Mouse (Mus musculus): ENCODE data around the gene Gfi1b. TPM values are rescaled to one million over a fixed set of nuclear protein-coding genes. Genes with fewer than 3 reads are reported as not detected.

Gene Gfi1b
- polyA plus RNA-seq, 1 experiment: 0.79 TPM

- DNase-seq (ENCODE audit: low read depth, low spot score): no peak
- 81% methylated on average over 3 of the region's 3 CpGs for WGBS
Observed at GRCm38 (mm10) chr2:28626038-28626437, 4.3 kb upstream of the Gfi1b start.

GRCm38 (mm10) chr2:28624870-28625269, 3.1 kb upstream of the Gfi1b start:
- no peak for DNase-seq (ENCODE audit: low read depth, low spot score)
- WGBS: 82% methylated on average over 3 of the region's 3 CpGs

GRCm38 (mm10) chr2:28622521-28623124, 841 bp upstream of the Gfi1b start:
- WGBS: 21% methylated on average over 10 of the region's 10 CpGs
- no peak for DNase-seq (ENCODE audit: low read depth, low spot score)

GRCm38 (mm10) chr2:28621111-28621510, 671 bp downstream of the Gfi1b start:
- no peak for DNase-seq (ENCODE audit: low read depth, low spot score)
- 20% methylated on average over 2 of the region's 2 CpGs for WGBS

- WGBS: 66% methylated on average over 10 of the region's 10 CpGs
- no peak for DNase-seq (ENCODE audit: low read depth, low spot score)
Observed at GRCm38 (mm10) chr2:28620522-28620921, 1.3 kb downstream of the Gfi1b start.

- DNase-seq (ENCODE audit: low read depth, low spot score): no peak
- 90% methylated on average over 6 of the region's 6 CpGs for WGBS
Observed at GRCm38 (mm10) chr2:28619369-28619768, 2.4 kb downstream of the Gfi1b start.

- DNase-seq (ENCODE audit: low read depth, low spot score): no peak
- WGBS: 63% methylated on average over 6 of the region's 6 CpGs
Observed at GRCm38 (mm10) chr2:28618777-28619336, 2.9 kb downstream of the Gfi1b start.

GRCm38 (mm10) chr2:28617498-28618486, 4.0 kb downstream of the Gfi1b start:
- WGBS: 75% methylated on average over 8 of the region's 8 CpGs
- no peak for DNase-seq (ENCODE audit: low read depth, low spot score)

- DNase-seq (ENCODE audit: low read depth, low spot score): no peak
- WGBS: 88% methylated on average over 9 of the region's 9 CpGs
Observed at GRCm38 (mm10) chr2:28616874-28617273, 4.9 kb downstream of the Gfi1b start.

GRCm38 (mm10) chr2:28616358-28616757, 5.4 kb downstream of the Gfi1b start:
- DNase-seq (ENCODE audit: low read depth, low spot score): no peak
- WGBS: 43% methylated on average over 5 of the region's 5 CpGs

GRCm38 (mm10) chr2:28613599-28613998, 8.2 kb downstream of the Gfi1b start:
- WGBS: 89% methylated on average over 10 of the region's 10 CpGs
- DNase-seq (ENCODE audit: low read depth, low spot score): no peak

- no peak for DNase-seq (ENCODE audit: low read depth, low spot score)
- 82% methylated on average over 10 of the region's 10 CpGs for WGBS
Observed at GRCm38 (mm10) chr2:28612436-28613063, 9.2 kb downstream of the Gfi1b start.

GRCm38 (mm10) chr2:28611407-28611787, 10.4 kb downstream of the Gfi1b start:
- DNase-seq (ENCODE audit: low read depth, low spot score): no peak
- WGBS: 81% methylated on average over 17 of the region's 17 CpGs

- 89% methylated on average over 12 of the region's 12 CpGs for WGBS
- no peak for DNase-seq (ENCODE audit: low read depth, low spot score)
Observed at GRCm38 (mm10) chr2:28610716-28611406, 10.9 kb downstream of the Gfi1b start.

- DNase-seq (ENCODE audit: low read depth, low spot score): no peak
- WGBS: 76% methylated on average over 10 of the region's 10 CpGs
Observed at GRCm38 (mm10) chr2:28609851-28610250, 11.9 kb downstream of the Gfi1b start.

- 46% methylated on average over 10 of the region's 10 CpGs for WGBS
- no peak for DNase-seq (ENCODE audit: low read depth, low spot score)
Observed at GRCm38 (mm10) chr2:28607341-28608165, 14.2 kb downstream of the Gfi1b start.

- DNase-seq (ENCODE audit: low read depth, low spot score): no peak
- 66% methylated on average over 8 of the region's 8 CpGs for WGBS
Observed at GRCm38 (mm10) chr2:28606601-28607340, 15.0 kb downstream of the Gfi1b start.

Measured in large intestine, adult 2 months (tissue).